Mouse (Mus musculus): Measurements from ENCODE around the gene Clic3. TPM values are rescaled to one million over a fixed set of nuclear protein-coding genes. Genes with fewer than 3 reads are reported as not detected.
"Not testable (repeated sequence)": the region's sequence is repeated elsewhere in the genome, so short reads cannot be mapped to it uniquely, and the experiment has no call there.

Gene Clic3
- polyA plus RNA-seq (2015; fragmentation: Nextera tagmentation; extraction: Ambion mirVana): 3.4 and 3.7 TPM in 2 replicates

DNA sequence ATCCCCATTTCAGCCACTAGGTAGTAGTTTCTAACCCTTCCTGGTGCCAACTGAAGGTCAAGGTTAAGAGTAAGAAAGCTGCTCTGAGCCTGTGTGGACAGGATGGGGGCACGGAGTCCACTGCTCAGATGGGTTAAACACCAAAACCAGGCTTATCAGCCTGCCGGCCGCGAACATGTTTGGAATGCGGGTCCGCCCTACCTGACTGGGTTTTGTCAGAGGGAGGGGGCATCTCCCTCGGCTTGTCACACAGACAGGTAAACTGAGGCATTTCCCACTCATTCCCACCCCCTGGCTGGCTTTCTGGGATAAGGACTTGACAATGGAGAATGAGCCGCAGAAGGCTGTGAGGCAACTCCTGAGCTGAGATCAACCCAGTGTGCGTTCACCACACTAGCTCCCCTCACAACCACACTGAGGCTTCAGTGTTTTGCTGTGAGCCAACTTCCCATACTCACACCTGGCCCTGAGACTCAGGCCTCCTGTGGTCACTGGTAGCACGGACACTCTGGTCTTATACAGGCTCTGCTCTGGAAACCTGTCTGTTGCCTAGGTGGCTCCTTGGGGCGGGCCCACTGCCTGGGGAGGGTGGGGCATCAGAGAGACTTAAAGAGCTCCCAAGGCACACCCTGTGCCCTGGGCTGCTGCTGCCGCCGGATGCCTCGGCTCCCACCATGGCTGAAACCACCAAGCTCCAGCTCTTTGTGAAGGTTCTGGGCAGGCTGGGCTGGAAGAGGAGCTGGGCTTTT lies at the start of gene Clic3:
Gene Clic3 (plus strand): TSS at position 634 of the 749 bp plus-strand sequence.
- H3K36me3 ChIP-seq: peaks cover 23% of the 10 kb centered on the region
- H3K4me1 ChIP-seq (replicated peaks): peaks cover 22% of the 10 kb centered on the region
- no peak within 1 kb of the TSS for H3K4me3 ChIP-seq
- H3K27me3 ChIP-seq: no peaks in the 10 kb centered on the region
- no peak for ATAC-seq (ENCODE audit: low FRiP score)
- 66% methylated on average over 14 of the region's 14 CpGs for WGBS
- H3K9ac ChIP-seq: no peak within 1 kb of the TSS
- no peaks in the 10 kb centered on the region for H3K9me3 ChIP-seq
- no peak within 1 kb of the TSS for H3K4me2 ChIP-seq
- 0 out of 2 replicates have a peak within 1 kb of the TSS, but pooled peaks have one; percentile 8 for H3K27ac ChIP-seq

DNA sequence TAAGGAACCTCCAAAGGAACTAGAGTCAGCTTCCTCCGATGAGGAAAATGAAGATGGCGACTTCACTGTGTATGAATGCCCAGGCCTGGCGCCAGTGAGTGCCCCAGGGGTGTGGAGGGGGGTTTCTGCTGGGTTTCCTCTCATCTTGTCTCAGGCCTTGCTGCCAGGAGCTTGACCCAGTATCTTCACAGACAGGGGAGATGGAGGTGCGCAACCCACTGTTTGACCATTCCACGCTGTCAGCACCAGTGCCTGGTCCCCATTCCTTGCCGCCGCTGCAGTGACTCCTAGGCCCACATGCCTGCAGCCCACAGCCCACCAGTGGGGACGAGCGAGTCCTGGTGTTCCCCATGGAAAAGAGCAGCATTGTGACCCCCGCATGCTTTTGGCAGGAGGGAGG lies 47.7 kb upstream of the Clic3 start:
- no peak for ATAC-seq (ENCODE audit: low FRiP score)
- peaks cover 59% of the 10 kb centered on the region for H3K36me3 ChIP-seq

DNA sequence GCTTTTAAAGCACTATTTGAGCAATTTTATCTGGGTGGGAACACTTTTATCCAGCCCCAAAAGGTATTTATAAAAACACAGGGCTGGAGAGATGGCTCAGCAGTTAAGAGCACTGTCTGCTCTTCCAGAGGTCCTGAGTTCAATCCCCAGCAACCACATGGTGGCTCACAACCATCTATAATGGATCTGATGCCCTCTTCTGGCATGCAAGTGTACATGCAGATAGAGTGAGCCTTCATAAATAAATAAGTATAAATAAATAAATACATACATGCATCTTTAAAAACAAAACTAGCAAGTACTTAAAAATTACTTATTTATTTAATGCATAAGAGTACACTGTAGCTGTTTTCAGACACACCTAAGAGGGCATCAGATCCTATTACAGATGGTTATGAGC lies 43.2 kb upstream of the Clic3 start:
- not testable (repeated sequence) for H3K9ac ChIP-seq; H3K4me2 ChIP-seq; H3K4me1 ChIP-seq (replicated peaks); ATAC-seq (ENCODE audit: low FRiP score); H3K27ac ChIP-seq; H3K4me3 ChIP-seq; H3K27me3 ChIP-seq; H3K9me3 ChIP-seq
- peaks cover 37% of the 10 kb centered on the region for H3K36me3 ChIP-seq

More for the DNA sequence above, 47.7 kb upstream of the Clic3 start:
- no peak overlapping the region for H3K27ac ChIP-seq
- no peaks in the 10 kb centered on the region for H3K27me3 ChIP-seq
- no peak overlapping the region for H3K4me2 ChIP-seq
- H3K4me1 ChIP-seq (replicated peaks): peaks cover 29% of the 10 kb centered on the region
- H3K4me3 ChIP-seq: no peak overlapping the region
- no peak overlapping the region for H3K9ac ChIP-seq
- no peaks in the 10 kb centered on the region for H3K9me3 ChIP-seq
- WGBS: 91% methylated on average over 10 of the region's 10 CpGs

DNA sequence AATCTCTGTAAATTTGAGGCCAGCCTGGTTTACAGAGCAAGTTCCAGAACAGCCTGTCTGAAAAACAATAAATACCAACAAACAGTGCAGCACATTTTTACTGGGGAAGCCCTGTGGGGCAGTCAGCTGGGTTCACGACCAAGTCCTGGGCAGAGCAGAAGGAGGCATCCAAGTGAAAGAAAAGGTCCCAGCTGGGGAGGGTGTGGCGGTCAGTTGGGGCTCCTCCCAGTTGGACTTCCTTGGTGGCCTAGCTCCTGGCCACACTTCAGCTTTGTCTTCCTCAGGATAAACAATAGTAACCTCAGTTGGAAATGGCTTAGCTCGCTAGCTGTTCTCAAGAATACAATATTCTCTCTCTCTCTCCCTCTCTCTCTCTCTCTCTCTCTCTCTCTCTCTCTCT lies 39.2 kb upstream of the Clic3 start:
- H3K9me3 ChIP-seq: no peaks in the 10 kb centered on the region
- H3K4me3 ChIP-seq: no peak overlapping the region
- no peaks in the 10 kb centered on the region for H3K4me1 ChIP-seq (replicated peaks)
- no peaks in the 10 kb centered on the region; the same call in 1 of the 2 replicates for H3K27me3 ChIP-seq
- WGBS: 22% methylated on average over 3 of the region's 3 CpGs
- peak overlapping the region; percentile 24; the same call in 1 of the 2 replicates for H3K9ac ChIP-seq
- H3K27ac ChIP-seq: no peak overlapping the region
- no peak for ATAC-seq (ENCODE audit: low FRiP score)
- peaks cover 5% of the 10 kb centered on the region for H3K36me3 ChIP-seq
- H3K4me2 ChIP-seq: no peak overlapping the region

DNA sequence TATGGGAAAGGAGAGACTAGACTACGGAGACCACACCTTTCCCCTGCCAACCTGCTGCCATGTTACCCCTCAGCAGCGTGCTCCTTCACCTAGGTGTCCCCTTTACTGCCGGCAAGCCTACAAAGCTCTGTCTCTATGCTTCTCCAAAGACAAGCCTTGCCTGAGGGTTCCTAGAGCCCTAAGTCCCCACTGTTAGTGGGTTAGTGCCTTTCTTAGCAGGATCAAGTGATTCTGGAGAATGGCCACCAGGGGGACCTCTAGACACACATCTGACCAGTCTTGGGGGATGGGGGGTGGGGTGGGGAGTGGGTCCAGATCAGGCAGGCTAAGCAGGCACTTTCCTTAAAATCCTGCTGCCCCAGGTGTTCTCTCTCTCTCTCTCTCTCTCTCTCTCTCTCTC lies 34.7 kb upstream of the Clic3 start:
- 0 out of 2 replicates have a peak, but pooled peaks have one; percentile 43 for ATAC-seq (ENCODE audit: low FRiP score)
- peaks cover 4% of the 10 kb centered on the region; the same call in 1 of the 2 replicates for H3K4me1 ChIP-seq (replicated peaks)
- no peak overlapping the region for H3K4me2 ChIP-seq
- peaks cover 40% of the 10 kb centered on the region for H3K27me3 ChIP-seq
- no peak overlapping the region for H3K27ac ChIP-seq
- no peak overlapping the region for H3K4me3 ChIP-seq
- 21% methylated on average over 3 of the region's 3 CpGs for WGBS
- H3K9me3 ChIP-seq: no peaks in the 10 kb centered on the region
- H3K36me3 ChIP-seq: no peaks in the 10 kb centered on the region
- no peak overlapping the region for H3K9ac ChIP-seq

DNA sequence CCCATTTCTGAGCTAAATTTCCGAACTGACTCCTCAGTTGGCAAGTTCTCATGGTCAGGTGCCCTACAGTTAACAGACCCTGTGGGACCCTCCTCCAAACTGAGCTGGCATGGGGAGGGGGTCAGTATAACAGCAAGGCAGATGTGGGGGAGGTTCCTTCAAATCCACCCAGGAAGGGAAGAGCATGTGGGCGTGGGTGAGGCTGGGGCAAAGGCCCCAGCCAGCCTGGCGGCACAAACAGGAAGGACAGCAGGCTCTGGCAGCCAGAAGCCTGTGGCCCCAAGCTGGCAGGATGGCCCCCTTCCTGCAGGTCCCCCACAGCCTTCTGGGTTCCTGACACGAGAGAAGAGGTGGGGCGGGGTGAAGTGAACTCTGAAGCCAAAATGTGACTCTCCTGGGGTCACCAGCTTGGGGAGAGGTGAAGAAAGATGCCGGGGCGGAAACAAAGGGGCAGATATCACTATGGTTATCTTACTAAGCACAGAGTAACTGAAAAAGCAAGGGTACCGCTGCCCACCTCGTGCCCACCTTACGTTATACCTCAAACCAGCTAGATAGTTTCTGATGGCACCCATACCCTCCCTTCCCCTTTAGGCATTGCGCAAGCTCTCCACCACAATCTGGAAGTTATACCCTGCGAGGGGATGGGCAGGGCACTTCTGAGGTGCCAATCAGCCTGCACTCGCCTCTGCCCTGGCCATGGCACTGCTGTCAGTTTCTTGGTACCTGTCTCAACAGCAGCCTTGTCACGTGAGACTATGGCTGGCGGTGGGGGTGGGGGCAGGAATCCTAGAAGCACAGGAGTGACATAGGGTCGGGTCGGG lies 33.8 kb upstream of the Clic3 start, which contains the start of gene Fut7:
Gene Fut7 (plus strand): TSS at position 681 of the 824 bp plus-strand sequence.
- Histone ChIP-seq H3K36me3 (no peaks in the 10 kb centered on the region), H3K27ac (no peak within 1 kb of the TSS), H3K9ac (no peak within 1 kb of the TSS), H3K4me2 (no peak within 1 kb of the TSS), H3K27me3 (peaks cover 40% of the 10 kb centered on the region), H3K9me3 (no peaks in the 10 kb centered on the region), H3K4me3 (no peak within 1 kb of the TSS), H3K4me1 (replicated peaks) (peaks cover 4% of the 10 kb centered on the region; the same call in 1 of the 2 replicates)
- ATAC-seq (ENCODE audit: low FRiP score): no peak
- WGBS: 73% methylated on average over 17 of the region's 17 CpGs

DNA sequence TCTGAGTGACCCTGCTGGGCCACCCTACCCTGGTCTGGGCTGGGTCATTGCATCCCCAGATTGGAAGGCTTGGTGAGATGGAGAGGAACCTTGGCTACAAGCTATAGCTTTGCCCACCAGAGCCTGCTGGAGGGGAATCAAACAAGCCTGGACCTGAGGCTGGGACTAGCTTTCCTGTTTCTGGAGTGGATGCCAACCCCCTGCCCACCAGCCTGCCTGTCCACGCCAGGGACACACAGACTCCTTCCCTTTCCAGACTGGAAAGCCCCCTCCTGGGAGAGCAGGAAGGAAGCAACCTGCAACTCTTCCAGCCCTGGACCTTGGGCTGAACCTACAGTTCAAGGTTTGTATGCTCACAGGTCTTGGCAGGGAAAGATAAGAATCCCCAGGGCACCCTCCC lies 33.0 kb upstream of the Clic3 start:
- no peak for ATAC-seq (ENCODE audit: low FRiP score)
- H3K27ac ChIP-seq: no peak overlapping the region
- 54% methylated on average over 1 of the region's 1 CpGs for WGBS
- no peaks in the 10 kb centered on the region for H3K36me3 ChIP-seq
- H3K9ac ChIP-seq: no peak overlapping the region
- H3K27me3 ChIP-seq: peaks cover 40% of the 10 kb centered on the region
- peaks cover 4% of the 10 kb centered on the region; the same call in 1 of the 2 replicates for H3K4me1 ChIP-seq (replicated peaks)
- H3K9me3 ChIP-seq: no peaks in the 10 kb centered on the region
- no peak overlapping the region for H3K4me2 ChIP-seq
- no peak overlapping the region for H3K4me3 ChIP-seq

DNA sequence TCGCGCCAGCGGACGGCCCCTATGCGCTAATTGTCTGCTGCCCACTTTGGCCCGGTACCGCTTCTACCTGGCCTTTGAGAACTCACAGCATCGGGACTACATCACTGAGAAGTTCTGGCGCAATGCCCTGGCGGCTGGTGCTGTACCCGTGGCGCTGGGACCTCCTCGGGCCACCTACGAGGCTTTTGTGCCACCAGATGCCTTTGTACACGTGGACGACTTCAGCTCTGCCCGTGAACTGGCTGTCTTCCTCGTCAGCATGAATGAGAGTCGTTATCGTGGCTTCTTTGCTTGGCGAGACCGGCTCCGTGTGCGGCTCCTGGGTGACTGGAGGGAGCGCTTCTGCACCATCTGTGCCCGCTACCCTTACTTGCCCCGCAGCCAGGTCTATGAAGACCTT lies 31.2 kb upstream of the Clic3 start:
- Histone ChIP-seq H3K9ac (no peak overlapping the region), H3K27ac (no peak overlapping the region), H3K36me3 (no peaks in the 10 kb centered on the region), H3K4me1 (replicated peaks) (peaks cover 21% of the 10 kb centered on the region), H3K9me3 (no peaks in the 10 kb centered on the region), H3K4me3 (no peak overlapping the region), H3K27me3 (peaks cover 46% of the 10 kb centered on the region), H3K4me2 (no peak overlapping the region)
- no peak for ATAC-seq (ENCODE audit: low FRiP score)
- WGBS: 52% methylated on average over 27 of the region's 27 CpGs

DNA sequence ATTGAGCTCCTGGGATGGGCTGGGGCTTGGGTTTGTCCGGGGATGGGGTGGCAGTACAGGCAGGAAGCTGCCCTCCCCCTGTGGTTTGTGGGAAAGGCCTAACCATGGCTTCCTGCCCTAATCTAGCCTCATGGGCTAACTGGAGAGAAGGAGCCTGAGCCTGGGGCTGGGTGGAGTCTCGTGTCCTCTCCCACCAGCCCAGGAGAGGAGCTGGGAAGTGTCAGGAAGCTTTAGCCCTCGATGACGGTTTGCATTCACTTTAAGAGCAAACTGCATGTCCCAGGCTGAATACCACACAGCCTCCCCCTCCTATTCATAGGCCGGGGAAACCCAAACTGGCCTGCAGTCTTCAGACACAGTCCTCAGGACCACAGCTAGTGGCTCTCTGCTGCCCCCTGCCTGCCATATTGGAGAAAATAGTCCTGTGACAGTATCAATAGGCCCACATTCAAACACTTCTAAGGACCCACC lies 29.9 kb upstream of the Clic3 start:
- Histone ChIP-seq H3K9ac (no peak overlapping the region), H3K4me2 (no peak overlapping the region), H3K36me3 (no peaks in the 10 kb centered on the region), H3K4me3 (no peak overlapping the region), H3K9me3 (no peaks in the 10 kb centered on the region), H3K27me3 (peaks cover 46% of the 10 kb centered on the region), H3K4me1 (replicated peaks) (peaks cover 33% of the 10 kb centered on the region), H3K27ac (no peak overlapping the region; the same call in 1 of the 2 replicates)
- 30% methylated on average over 5 of the region's 5 CpGs for WGBS
- ATAC-seq (ENCODE audit: low FRiP score): no peak

DNA sequence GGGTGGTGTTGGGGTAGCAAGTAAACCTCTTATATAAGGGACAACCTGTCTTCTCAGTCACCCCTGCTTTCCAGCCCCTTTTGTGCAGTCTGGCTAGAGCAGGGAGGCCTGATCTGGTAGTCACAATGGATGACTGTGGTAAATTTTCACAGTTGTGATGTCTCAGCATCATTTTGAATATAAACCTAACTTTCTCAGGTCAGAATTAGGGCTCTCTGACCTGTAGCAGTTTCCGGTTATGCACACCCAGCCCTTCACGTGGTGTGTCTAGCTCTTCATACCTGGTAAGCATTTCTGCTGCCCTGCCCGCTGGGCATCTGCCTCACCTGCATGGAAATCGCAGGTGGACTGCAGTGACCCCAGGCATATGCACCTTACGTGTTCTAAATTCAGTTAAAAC lies 29.4 kb upstream of the Clic3 start:
- Histone ChIP-seq H3K9me3 (no peaks in the 10 kb centered on the region), H3K27ac (no peak overlapping the region; the same call in 1 of the 2 replicates), H3K4me1 (replicated peaks) (peaks cover 38% of the 10 kb centered on the region), H3K27me3 (peaks cover 46% of the 10 kb centered on the region), H3K9ac (no peak overlapping the region), H3K36me3 (no peaks in the 10 kb centered on the region), H3K4me3 (no peak overlapping the region), H3K4me2 (no peak overlapping the region)
- ATAC-seq (ENCODE audit: low FRiP score): no peak
- WGBS: 91% methylated on average over 5 of the region's 5 CpGs

DNA sequence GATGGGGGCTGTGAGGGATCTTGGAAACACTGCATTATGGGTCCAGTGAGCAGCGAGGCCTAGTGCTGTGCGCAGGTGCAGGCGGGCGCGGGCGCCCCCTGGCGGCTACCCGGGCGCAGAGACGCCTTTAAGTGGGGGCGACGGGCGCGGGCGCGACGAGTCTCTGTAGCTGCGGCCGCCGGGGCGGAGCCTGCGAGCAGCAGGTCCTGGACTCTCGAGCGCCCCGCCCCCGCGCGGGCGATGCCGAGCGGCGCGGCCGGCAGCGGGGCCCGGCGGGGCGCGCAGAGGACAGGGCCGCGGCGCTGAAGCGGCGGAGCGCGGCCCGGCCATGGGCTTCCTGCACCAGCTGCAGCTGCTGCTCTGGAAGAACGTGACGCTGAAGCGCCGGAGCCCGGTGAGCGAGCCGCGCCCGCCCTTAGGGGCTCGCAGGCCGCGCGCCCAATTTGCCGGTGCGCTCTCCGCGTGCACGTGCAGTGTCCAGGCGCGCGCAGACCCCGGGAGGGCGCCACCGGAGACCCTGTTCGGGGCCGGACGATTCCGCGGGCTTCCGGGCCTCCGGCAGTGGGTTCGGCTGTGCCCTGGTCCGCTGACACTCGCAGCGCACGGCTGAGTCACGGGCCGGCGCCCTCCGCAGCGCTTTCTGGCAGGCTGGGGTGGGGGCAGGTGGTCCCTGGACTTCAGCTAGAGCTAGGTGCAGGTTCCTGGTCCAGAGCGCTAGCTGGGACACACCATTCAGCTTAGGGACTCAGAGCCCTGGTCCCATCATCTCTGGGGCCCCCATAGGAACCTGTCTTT lies 28.0 kb upstream of the Clic3 start, which contains the start of gene Abca2:
Gene Abca2 (plus strand): TSS at position 262 of the 795 bp plus-strand sequence.
- peaks cover 34% of the 10 kb centered on the region for H3K27me3 ChIP-seq
- peak within 1 kb of the TSS; percentile 93 for H3K27ac ChIP-seq
- ATAC-seq (ENCODE audit: low FRiP score): peak; percentile 89
- peak within 1 kb of the TSS; percentile 76 for H3K4me3 ChIP-seq
- H3K9me3 ChIP-seq: no peaks in the 10 kb centered on the region
- WGBS: under 1% methylated on average over 83 of the region's 89 CpGs
- H3K4me2 ChIP-seq: peak within 1 kb of the TSS; percentile 85
- peaks cover 39% of the 10 kb centered on the region for H3K4me1 ChIP-seq (replicated peaks)
- H3K9ac ChIP-seq: peak within 1 kb of the TSS; percentile 88
- H3K36me3 ChIP-seq: peaks cover 9% of the 10 kb centered on the region

All from hindbrain, embryonic 13.5 days (tissue).